Mouse (Mus musculus): Measurements from ENCODE around the gene Pom121. TPM values are rescaled to one million over a fixed set of nuclear protein-coding genes. Genes with fewer than 3 reads are reported as not detected.

Pom121 gene
- polyA plus RNA-seq, 1 experiment from 2014 or later, result 11.8 TPM

GRCm38 (mm10) chr5:135405437-135405836 lies 11.1 kb upstream of the Pom121 start:
- no peak overlapping the region for H3K9ac ChIP-seq (ENCODE audit: low read depth, low read length)
- H3K4me2 ChIP-seq, result no peak overlapping the region
- WGBS (ENCODE audit: insufficient replicate concordance), result 77% methylated on average over 9 of the region's 9 CpGs
- H3K27me3 ChIP-seq (ENCODE audit: control insufficient read depth, insufficient read depth, low read length), result no peaks in the 10 kb centered on the region
- no peak overlapping the region for H3K4me3 ChIP-seq (ENCODE audit: low read depth, low read length)
- H3K9me3 ChIP-seq (replicated peaks; ENCODE audit: control insufficient read depth, low read length), result no peaks in the 10 kb centered on the region
- no peak for ATAC-seq (replicated peaks; ENCODE audit: insufficient number of reproducible peaks, low FRiP score, low TSS enrichment)
- H3K36me3 ChIP-seq (ENCODE audit: control insufficient read depth, insufficient read depth, low read length), result no peaks in the 10 kb centered on the region
- no peaks in the 10 kb centered on the region for H3K4me1 ChIP-seq (ENCODE audit: control insufficient read depth, insufficient read depth, low read length)
- no peak overlapping the region for H3K27ac ChIP-seq (ENCODE audit: low read depth, low read length)

DNA sequence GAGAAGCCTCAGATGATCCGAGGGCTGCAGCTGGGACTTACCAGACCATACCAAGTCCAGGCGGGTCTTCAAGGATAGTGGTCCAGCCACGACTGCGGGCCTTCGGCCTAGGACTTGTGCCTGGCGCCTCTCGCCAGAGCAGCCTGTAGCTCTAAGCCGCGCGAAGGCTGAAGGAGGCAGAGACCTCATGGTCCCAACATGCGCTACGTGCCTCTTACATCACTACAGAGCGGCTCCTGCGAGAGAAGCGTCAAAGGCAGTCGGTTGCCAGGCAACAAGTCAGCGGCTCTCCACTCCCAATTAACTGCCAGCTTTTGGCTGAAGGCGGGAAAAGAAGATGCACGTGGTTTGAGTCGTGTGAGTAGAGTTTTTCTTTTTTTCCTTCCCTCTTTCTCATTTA lies 10.3 kb upstream of the Pom121 start:
- no peak overlapping the region for H3K4me3 ChIP-seq (ENCODE audit: low read depth, low read length)
- no peaks in the 10 kb centered on the region for H3K9me3 ChIP-seq (replicated peaks; ENCODE audit: control insufficient read depth, low read length)
- no peak overlapping the region for H3K4me2 ChIP-seq
- no peak overlapping the region for H3K9ac ChIP-seq (ENCODE audit: low read depth, low read length)
- H3K27ac ChIP-seq (ENCODE audit: low read depth, low read length), result no peak overlapping the region
- H3K27me3 ChIP-seq (ENCODE audit: control insufficient read depth, insufficient read depth, low read length), result no peaks in the 10 kb centered on the region
- ATAC-seq (replicated peaks; ENCODE audit: insufficient number of reproducible peaks, low FRiP score, low TSS enrichment), result no peak
- H3K4me1 ChIP-seq (ENCODE audit: control insufficient read depth, insufficient read depth, low read length), result no peaks in the 10 kb centered on the region
- WGBS (ENCODE audit: insufficient replicate concordance), result 38% methylated on average over 20 of the region's 20 CpGs
- no peaks in the 10 kb centered on the region for H3K36me3 ChIP-seq (ENCODE audit: control insufficient read depth, insufficient read depth, low read length)

DNA sequence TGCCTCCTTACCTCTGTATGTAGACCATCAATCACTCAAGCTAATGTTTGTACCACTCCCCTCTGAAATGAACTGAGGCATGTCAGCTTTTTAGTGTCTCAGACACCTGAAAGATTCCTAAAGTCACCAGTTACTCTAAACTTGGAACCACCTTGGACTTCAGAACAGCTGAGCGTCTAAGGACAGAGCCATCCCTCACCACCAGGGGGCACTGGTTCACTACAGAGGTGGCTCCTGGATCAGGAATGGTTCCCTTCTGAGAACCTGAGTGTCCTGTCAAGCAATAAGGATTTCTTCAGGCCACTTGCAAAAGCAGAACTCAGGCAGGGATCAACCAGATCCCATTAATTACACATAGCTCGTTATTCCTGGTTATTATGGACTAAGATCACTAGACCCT lies 5.9 kb upstream of the Pom121 start:
- WGBS (ENCODE audit: insufficient replicate concordance), result 4% methylated on average over 2 of the region's 2 CpGs
- ATAC-seq (replicated peaks; ENCODE audit: insufficient number of reproducible peaks, low FRiP score, low TSS enrichment), result no peak

DNA sequence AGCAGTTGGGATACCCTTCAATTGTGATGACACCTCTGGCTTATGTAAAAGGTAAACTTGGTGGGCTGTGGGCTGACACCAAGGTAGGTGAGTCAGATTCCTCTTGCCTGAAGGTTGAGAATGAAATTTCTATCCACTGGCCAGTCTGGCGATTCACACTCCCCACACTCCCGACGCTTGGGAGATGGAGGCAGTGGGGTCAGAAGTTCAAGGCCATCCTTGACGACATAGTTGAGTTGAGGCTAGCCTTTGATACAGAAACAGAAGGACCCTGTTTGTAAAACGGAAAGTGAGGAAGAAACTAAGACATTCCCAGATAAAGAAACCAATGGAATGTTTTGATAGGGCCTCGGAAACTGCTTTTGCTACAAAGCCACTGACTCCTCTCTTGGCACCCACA lies 5.0 kb upstream of the Pom121 start:
- WGBS (ENCODE audit: insufficient replicate concordance), result 41% methylated on average over 6 of the region's 6 CpGs
- no peak overlapping the region for H3K9ac ChIP-seq (ENCODE audit: low read depth, low read length)
- H3K27me3 ChIP-seq (ENCODE audit: control insufficient read depth, insufficient read depth, low read length), result no peaks in the 10 kb centered on the region

More for the DNA sequence above, 5.9 kb upstream of the Pom121 start:
- no peak overlapping the region for H3K27ac ChIP-seq (ENCODE audit: low read depth, low read length)
- no peaks in the 10 kb centered on the region for H3K9me3 ChIP-seq (replicated peaks; ENCODE audit: control insufficient read depth, low read length)
- H3K4me1 ChIP-seq (ENCODE audit: control insufficient read depth, insufficient read depth, low read length), result no peaks in the 10 kb centered on the region
- H3K36me3 ChIP-seq (ENCODE audit: control insufficient read depth, insufficient read depth, low read length), result no peaks in the 10 kb centered on the region
- H3K27me3 ChIP-seq (ENCODE audit: control insufficient read depth, insufficient read depth, low read length), result no peaks in the 10 kb centered on the region
- H3K4me3 ChIP-seq (ENCODE audit: low read depth, low read length), result no peak overlapping the region
- no peak overlapping the region for H3K4me2 ChIP-seq
- no peak overlapping the region for H3K9ac ChIP-seq (ENCODE audit: low read depth, low read length)

GRCm38 (mm10) chr5:135395826-135396225 lies 1.5 kb upstream of the Pom121 start:
- no peak overlapping the region for H3K9ac ChIP-seq (ENCODE audit: low read depth, low read length)
- no peak overlapping the region for H3K27ac ChIP-seq (ENCODE audit: low read depth, low read length)
- no peaks in the 10 kb centered on the region for H3K9me3 ChIP-seq (replicated peaks; ENCODE audit: control insufficient read depth, low read length)
- no peak overlapping the region for H3K4me2 ChIP-seq
- no peak for ATAC-seq (replicated peaks; ENCODE audit: insufficient number of reproducible peaks, low FRiP score, low TSS enrichment)
- H3K4me3 ChIP-seq (ENCODE audit: low read depth, low read length), result no peak overlapping the region
- H3K36me3 ChIP-seq (ENCODE audit: control insufficient read depth, insufficient read depth, low read length), result peaks cover 11% of the 10 kb centered on the region
- WGBS (ENCODE audit: insufficient replicate concordance), result 42% methylated on average over 5 of the region's 5 CpGs
- H3K4me1 ChIP-seq (ENCODE audit: control insufficient read depth, insufficient read depth, low read length), result peaks cover 4% of the 10 kb centered on the region
- H3K27me3 ChIP-seq (ENCODE audit: control insufficient read depth, insufficient read depth, low read length), result no peaks in the 10 kb centered on the region

More for the DNA sequence above, 5.0 kb upstream of the Pom121 start:
- Histone ChIP-seq H3K36me3 (ENCODE audit: control insufficient read depth, insufficient read depth, low read length) (no peaks in the 10 kb centered on the region), H3K9me3 (replicated peaks; ENCODE audit: control insufficient read depth, low read length) (no peaks in the 10 kb centered on the region), H3K4me2 (no peak overlapping the region), H3K4me3 (ENCODE audit: low read depth, low read length) (no peak overlapping the region), H3K4me1 (ENCODE audit: control insufficient read depth, insufficient read depth, low read length) (no peaks in the 10 kb centered on the region; the same call in 1 of the 2 replicates), H3K27ac (ENCODE audit: low read depth, low read length) (no peak overlapping the region)
- no peak for ATAC-seq (replicated peaks; ENCODE audit: insufficient number of reproducible peaks, low FRiP score, low TSS enrichment)

GRCm38 (mm10) chr5:135383771-135384170 lies 10.6 kb downstream of the Pom121 start:
- H3K36me3 ChIP-seq (ENCODE audit: control insufficient read depth, insufficient read depth, low read length), result peaks cover 74% of the 10 kb centered on the region
- no peak overlapping the region for H3K9ac ChIP-seq (ENCODE audit: low read depth, low read length)
- 84% methylated on average over 10 of the region's 10 CpGs for WGBS (ENCODE audit: insufficient replicate concordance)
- H3K4me1 ChIP-seq (ENCODE audit: control insufficient read depth, insufficient read depth, low read length), result no peaks in the 10 kb centered on the region
- H3K27me3 ChIP-seq (ENCODE audit: control insufficient read depth, insufficient read depth, low read length), result no peaks in the 10 kb centered on the region
- no peak overlapping the region for H3K27ac ChIP-seq (ENCODE audit: low read depth, low read length)
- H3K4me3 ChIP-seq (ENCODE audit: low read depth, low read length), result no peak overlapping the region
- H3K9me3 ChIP-seq (replicated peaks; ENCODE audit: control insufficient read depth, low read length), result no peaks in the 10 kb centered on the region
- ATAC-seq (replicated peaks; ENCODE audit: insufficient number of reproducible peaks, low FRiP score, low TSS enrichment), result no peak
- no peak overlapping the region for H3K4me2 ChIP-seq

DNA sequence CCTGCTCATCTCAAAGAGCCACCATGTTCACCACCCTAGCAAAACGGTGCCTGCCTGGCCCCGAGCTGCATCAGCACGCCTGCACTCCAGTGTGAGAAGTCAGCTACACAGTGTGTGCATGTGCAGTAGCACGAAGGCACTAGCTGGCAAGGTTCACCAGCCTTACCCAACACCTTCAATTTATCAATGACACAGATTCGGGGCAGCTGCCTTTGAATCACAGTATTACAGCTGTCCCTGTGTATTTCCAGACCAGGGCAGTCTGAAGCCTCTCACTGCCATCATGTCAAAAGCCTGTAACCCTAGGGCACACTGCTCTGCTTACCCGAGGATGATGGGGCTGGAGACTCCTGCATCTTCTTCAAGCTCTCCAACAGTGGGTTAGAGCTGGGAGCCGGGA lies 11.6 kb downstream of the Pom121 start:
- Histone ChIP-seq H3K9ac (ENCODE audit: low read depth, low read length) (no peak overlapping the region), H3K36me3 (ENCODE audit: control insufficient read depth, insufficient read depth, low read length) (peaks cover 78% of the 10 kb centered on the region), H3K27ac (ENCODE audit: low read depth, low read length) (no peak overlapping the region), H3K4me2 (no peak overlapping the region), H3K4me3 (ENCODE audit: low read depth, low read length) (no peak overlapping the region), H3K4me1 (ENCODE audit: control insufficient read depth, insufficient read depth, low read length) (no peaks in the 10 kb centered on the region), H3K9me3 (replicated peaks; ENCODE audit: control insufficient read depth, low read length) (no peaks in the 10 kb centered on the region), H3K27me3 (ENCODE audit: control insufficient read depth, insufficient read depth, low read length) (no peaks in the 10 kb centered on the region)
- no peak for ATAC-seq (replicated peaks; ENCODE audit: insufficient number of reproducible peaks, low FRiP score, low TSS enrichment)
- 86% methylated on average over 7 of the region's 7 CpGs for WGBS (ENCODE audit: insufficient replicate concordance)

GRCm38 (mm10) chr5:135381356-135381925 lies 12.9 kb downstream of the Pom121 start:
- no peaks in the 10 kb centered on the region for H3K27me3 ChIP-seq (ENCODE audit: control insufficient read depth, insufficient read depth, low read length)
- peaks cover 71% of the 10 kb centered on the region for H3K36me3 ChIP-seq (ENCODE audit: control insufficient read depth, insufficient read depth, low read length)
- H3K27ac ChIP-seq (ENCODE audit: low read depth, low read length), result no peak overlapping the region
- H3K9ac ChIP-seq (ENCODE audit: low read depth, low read length), result no peak overlapping the region
- no peak for ATAC-seq (replicated peaks; ENCODE audit: insufficient number of reproducible peaks, low FRiP score, low TSS enrichment)
- WGBS (ENCODE audit: insufficient replicate concordance), result 97% methylated on average over 10 of the region's 10 CpGs
- H3K4me1 ChIP-seq (ENCODE audit: control insufficient read depth, insufficient read depth, low read length), result no peaks in the 10 kb centered on the region
- H3K9me3 ChIP-seq (replicated peaks; ENCODE audit: control insufficient read depth, low read length), result no peaks in the 10 kb centered on the region
- H3K4me3 ChIP-seq (ENCODE audit: low read depth, low read length), result no peak overlapping the region
- H3K4me2 ChIP-seq, result no peak overlapping the region

DNA sequence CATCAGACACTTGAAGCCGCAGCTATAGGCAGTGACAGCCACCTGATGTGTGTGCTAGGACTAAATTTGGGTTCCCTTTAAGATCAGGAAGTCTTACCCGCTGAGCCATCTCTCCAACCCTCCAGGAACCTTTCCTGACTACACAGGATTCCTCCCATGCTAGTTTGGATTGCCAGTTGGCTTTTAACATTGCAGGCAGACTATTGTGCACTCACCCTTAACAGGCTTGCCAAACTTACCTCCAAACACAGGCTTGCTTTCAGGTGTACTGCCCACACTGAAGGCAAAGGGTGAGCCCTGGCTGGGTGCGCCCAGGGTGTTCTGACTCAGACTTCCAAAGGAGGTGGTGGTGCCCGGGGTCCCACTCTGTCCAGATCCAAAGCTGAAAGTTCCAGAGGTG lies 13.7 kb downstream of the Pom121 start:
- Histone ChIP-seq H3K27ac (ENCODE audit: low read depth, low read length) (no peak overlapping the region), H3K4me2 (no peak overlapping the region), H3K9me3 (replicated peaks; ENCODE audit: control insufficient read depth, low read length) (no peaks in the 10 kb centered on the region), H3K4me1 (ENCODE audit: control insufficient read depth, insufficient read depth, low read length) (no peaks in the 10 kb centered on the region), H3K27me3 (ENCODE audit: control insufficient read depth, insufficient read depth, low read length) (no peaks in the 10 kb centered on the region), H3K36me3 (ENCODE audit: control insufficient read depth, insufficient read depth, low read length) (peaks cover 74% of the 10 kb centered on the region), H3K4me3 (ENCODE audit: low read depth, low read length) (no peak overlapping the region), H3K9ac (ENCODE audit: low read depth, low read length) (no peak overlapping the region)
- ATAC-seq (replicated peaks; ENCODE audit: insufficient number of reproducible peaks, low FRiP score, low TSS enrichment), result no peak
- 90% methylated on average over 4 of the region's 4 CpGs for WGBS (ENCODE audit: insufficient replicate concordance)

Data from heart, embryonic 11.5 days (tissue).